Mouse (Mus musculus) left cerebral cortex, postnatal 14 days (tissue): ENCODE results near the gene Zfp651. TPM values are rescaled to one million over a fixed set of nuclear protein-coding genes. Genes with fewer than 3 reads are reported as not detected.

Source experiments
- DNase-seq, 2 experiments: peaks; one replicate each; pipeline ENCODE4 v3.0.0; 2021 to 2022; ENCODE audit warnings: low spot score in 2 of 2, mixed read lengths in 1 of 2
- intact Hi-C: fragments of 180-260 bp; cut with DNase I; formaldehyde crosslinking; loops from one replicate; pipeline ENCODE4 v1.15.1; 2025
- total RNA-seq, 2 experiments: library from RNA; stranded (reverse); gene quantifications; 2 replicates each; pipeline ENCODE4 v1.2.3; 2021

The Zfp651 gene
- total RNA-seq, 2 experiments from 2014 or later: 112 to 127 TPM

GRCm38 (mm10) chr9:121802747-121803146 is 43.6 kb downstream of the Zfp651 start:
- intact Hi-C loops: no loop called here
- no peak for DNase-seq

GRCm38 (mm10) chr9:121807546-121807945 is 48.4 kb downstream of the Zfp651 start:
- intact Hi-C loops: no loop called here
- DNase-seq: no peak

- no peak for DNase-seq
Observed at GRCm38 (mm10) chr9:121807947-121808346, 48.8 kb downstream of the Zfp651 start.

GRCm38 (mm10) chr9:121808511-121808910 is 49.4 kb downstream of the Zfp651 start:
- intact Hi-C loops: no loop called here
- DNase-seq: no peak

More at GRCm38 (mm10) chr9:121807947-121808346, 48.8 kb downstream of the Zfp651 start:
- intact Hi-C loops: no loop called here

- intact Hi-C loops: no loop called here
- DNase-seq: peak in 1 of 2 experiments; percentile 71
Observed at GRCm38 (mm10) chr9:121810081-121810821, 51.1 kb downstream of the Zfp651 start.

- DNase-seq: no peak
- intact Hi-C loops: no loop called here
Observed at GRCm38 (mm10) chr9:121815183-121815582, 56.1 kb downstream of the Zfp651 start.

GRCm38 (mm10) chr9:121819073-121819770 is 60.1 kb downstream of the Zfp651 start:
- no peak for DNase-seq
- intact Hi-C loops: no loop called here

GRCm38 (mm10) chr9:121819771-121820471 is 60.8 kb downstream of the Zfp651 start:
- DNase-seq: no peak
- intact Hi-C loops: no loop called here

- intact Hi-C loops: no loop called here
- DNase-seq: no peak
Observed at GRCm38 (mm10) chr9:121820765-121821164, 61.6 kb downstream of the Zfp651 start.

Other genes with a start within 250 kb of the Zfp651 start
- 1 to 10 TPM in 1 of 2 experiments, under 1 TPM in 1; 0.97 to 1.2 TPM for gene Lyzl4, start 117.2 kb upstream of the Zfp651 start, total RNA-seq
- gene Vipr1, start 116.6 kb upstream of the Zfp651 start, total RNA-seq: 10 to 100 TPM; 21.1 to 23.6 TPM
- gene Sec22c, start 53.8 kb upstream of the Zfp651 start, total RNA-seq: 10 to 100 TPM; 27.7 to 29.1 TPM
- gene Ss18l2, start 49.0 kb upstream of the Zfp651 start, total RNA-seq: 100 to 1,000 TPM in 1 of 2 experiments, 10 to 100 TPM in 1; 82.8 to 100 TPM
- gene Nktr, start 40.2 kb upstream of the Zfp651 start, total RNA-seq: 100 to 1,000 TPM; 102 to 103 TPM
- gene Klhl40, start 18.3 kb downstream of the Zfp651 start, total RNA-seq: 1 to 10 TPM; 5.0 to 5.3 TPM
- gene Hhatl, start 33.2 kb downstream of the Zfp651 start, total RNA-seq: 1 to 10 TPM; 8.3 to 8.7 TPM
- gene Ccdc13, start 80.1 kb downstream of the Zfp651 start, total RNA-seq: 1 to 10 TPM; 9.1 to 9.3 TPM
- gene Higd1a, start 99.0 kb downstream of the Zfp651 start, total RNA-seq: 100 to 1,000 TPM in 1 of 2 experiments, 10 to 100 TPM in 1; 99.1 to 108 TPM
- 1 to 10 TPM; 5.2 to 7.8 TPM for gene Ackr2, start 139.0 kb downstream of the Zfp651 start, total RNA-seq
- gene Cyp8b1, start 157.0 kb downstream of the Zfp651 start, total RNA-seq: not detected
- 1 to 10 TPM; 3.7 to 4.3 TPM for gene Fam198a, start 191.7 kb downstream of the Zfp651 start, total RNA-seq
- gene Pomgnt2, start 237.8 kb downstream of the Zfp651 start, total RNA-seq: 10 to 100 TPM; 38.6 to 38.8 TPM